Mouse (Mus musculus) intestine, postnatal 0 days (tissue): Measurements from ENCODE around the gene Srp9. TPM values are rescaled to one million over a fixed set of nuclear protein-coding genes. Genes with fewer than 3 reads are reported as not detected.

ENCODE experiments used
- ATAC-seq: fragments of 200-750 bp; cut with Nextera tagmentation; 2 replicates; pipeline ENCODE4 v1.8.0; 2017; ENCODE audit warnings: mild to moderate bottlenecking, moderate TSS enrichment, moderate library complexity
- H3K27ac ChIP-seq: fragments of 300-500 bp; sonication (generic); 2 replicates; pipeline ENCODE4 v1.5.1; 2014; ENCODE audit warnings: mild to moderate bottlenecking, low read depth, low read length, moderate library complexity
- H3K27me3 ChIP-seq: fragments of 300-500 bp; sonication (generic); replicated peaks from 2 replicates; pipeline ENCODE4 v1.6.1; 2014; ENCODE audit warnings: low read length, mixed read lengths; ENCODE audit not compliant: control insufficient read depth, insufficient read depth
- H3K36me3 ChIP-seq: fragments of 300-500 bp; sonication (generic); 2 replicates; pipeline ENCODE4 v1.6.1; 2014; ENCODE audit warnings: mild to moderate bottlenecking, moderate library complexity; ENCODE audit not compliant: control insufficient read depth, insufficient read depth
- H3K4me1 ChIP-seq: fragments of 300-500 bp; sonication (generic); replicated peaks from 2 replicates; pipeline ENCODE4 v1.6.1; 2014; ENCODE audit warnings: antibody characterized with exemption, low read length, mixed read lengths; ENCODE audit not compliant: control insufficient read depth, insufficient read depth
- H3K4me2 ChIP-seq: fragments of 300-500 bp; sonication (generic); replicated peaks from 2 replicates; pipeline ENCODE4 v1.6.1; 2014; ENCODE audit warnings: low read depth, mild to moderate bottlenecking, moderate library complexity
- H3K4me3 ChIP-seq: fragments of 300-500 bp; sonication (generic); 2 replicates; pipeline ENCODE4 v1.5.1; 2014; ENCODE audit warnings: low read depth, low read length
- H3K9ac ChIP-seq: fragments of 300-500 bp; sonication (generic); 2 replicates; pipeline ENCODE4 v1.6.1; 2014; ENCODE audit warnings: mild to moderate bottlenecking, low read depth, low read length
- H3K9me3 ChIP-seq: fragments of 300-500 bp; sonication (generic); 2 replicates; pipeline ENCODE4 v1.6.1; 2016; ENCODE audit warnings: mixed run types; ENCODE audit not compliant: control insufficient read depth
- CTCF ChIP-seq: sonication (generic); IDR thresholded peaks from 2 replicates; pipeline ENCODE4 v1.5.1; 2016; ENCODE audit warnings: low read depth, mild to moderate bottlenecking, control low read depth, antibody characterized with exemption, moderate library complexity
- WGBS: fragments of 180-500 bp; shearing (Covaris S2); extraction: QIAGEN DNeasy Blood & Tissue Kit; methylation state at CpG from one replicate; pipeline ENCODE4 v1.1.7; 2014; 5-methylcytosine and 5-hydroxymethylcytosine counted together
- polyA plus RNA-seq: library from polyadenylated mRNA; unstranded; fragments of >200 nt; fragmentation: Nextera tagmentation; extraction: Ambion mirVana; gene quantifications from 2 replicates; pipeline ENCODE4 v1.2.1, GENCODE M21; 2015

The Srp9 gene
- polyA plus RNA-seq, 1 experiment from 2014 or later: 208 TPM

DNA sequence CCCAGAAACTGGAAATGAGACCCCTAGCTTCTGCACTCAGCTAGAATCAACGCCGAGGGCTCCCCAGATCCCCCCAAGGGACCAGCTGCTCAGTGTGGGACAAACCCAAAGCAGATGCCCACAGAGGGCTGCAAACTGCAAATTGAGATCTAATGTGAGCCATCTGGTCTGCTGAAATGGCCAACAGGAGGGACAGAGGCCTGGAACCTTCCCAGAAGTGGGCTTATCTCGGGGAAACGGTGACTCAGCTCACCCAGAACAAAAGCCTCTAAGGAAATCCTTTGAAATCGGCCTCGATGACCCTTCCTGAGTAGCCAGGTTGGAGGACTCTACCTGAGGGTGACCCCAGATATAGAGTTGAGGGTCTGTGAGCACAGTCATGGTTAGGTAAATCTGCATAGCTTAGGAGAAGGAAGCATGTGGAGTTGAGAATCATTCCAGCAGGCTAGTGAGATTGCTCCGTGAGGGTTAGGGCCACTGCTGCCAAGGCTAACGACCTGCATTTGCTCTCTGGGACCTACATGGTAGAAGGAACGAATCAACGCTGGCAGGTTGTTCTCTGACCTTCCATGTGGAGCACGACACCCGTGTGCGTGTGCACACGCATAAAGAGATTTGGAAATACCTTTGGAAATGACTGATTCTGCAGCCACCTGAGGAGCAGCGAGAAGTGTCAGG lies 13.7 kb upstream of the Srp9 start:
- Histone ChIP-seq H3K27me3 (no peaks in the 10 kb centered on the region), H3K36me3 (no peaks in the 10 kb centered on the region), H3K4me1 (no peaks in the 10 kb centered on the region), H3K9me3 (no peaks in the 10 kb centered on the region), H3K4me3 (no peak overlapping the region), H3K4me2 (no peak overlapping the region), H3K9ac (no peak overlapping the region; the same call in 1 of the 2 replicates), H3K27ac (no peak overlapping the region)
- no peak for TF ChIP-seq CTCF
- no peak for ATAC-seq
- 72% methylated on average over 15 of the region's 15 CpGs for WGBS

DNA sequence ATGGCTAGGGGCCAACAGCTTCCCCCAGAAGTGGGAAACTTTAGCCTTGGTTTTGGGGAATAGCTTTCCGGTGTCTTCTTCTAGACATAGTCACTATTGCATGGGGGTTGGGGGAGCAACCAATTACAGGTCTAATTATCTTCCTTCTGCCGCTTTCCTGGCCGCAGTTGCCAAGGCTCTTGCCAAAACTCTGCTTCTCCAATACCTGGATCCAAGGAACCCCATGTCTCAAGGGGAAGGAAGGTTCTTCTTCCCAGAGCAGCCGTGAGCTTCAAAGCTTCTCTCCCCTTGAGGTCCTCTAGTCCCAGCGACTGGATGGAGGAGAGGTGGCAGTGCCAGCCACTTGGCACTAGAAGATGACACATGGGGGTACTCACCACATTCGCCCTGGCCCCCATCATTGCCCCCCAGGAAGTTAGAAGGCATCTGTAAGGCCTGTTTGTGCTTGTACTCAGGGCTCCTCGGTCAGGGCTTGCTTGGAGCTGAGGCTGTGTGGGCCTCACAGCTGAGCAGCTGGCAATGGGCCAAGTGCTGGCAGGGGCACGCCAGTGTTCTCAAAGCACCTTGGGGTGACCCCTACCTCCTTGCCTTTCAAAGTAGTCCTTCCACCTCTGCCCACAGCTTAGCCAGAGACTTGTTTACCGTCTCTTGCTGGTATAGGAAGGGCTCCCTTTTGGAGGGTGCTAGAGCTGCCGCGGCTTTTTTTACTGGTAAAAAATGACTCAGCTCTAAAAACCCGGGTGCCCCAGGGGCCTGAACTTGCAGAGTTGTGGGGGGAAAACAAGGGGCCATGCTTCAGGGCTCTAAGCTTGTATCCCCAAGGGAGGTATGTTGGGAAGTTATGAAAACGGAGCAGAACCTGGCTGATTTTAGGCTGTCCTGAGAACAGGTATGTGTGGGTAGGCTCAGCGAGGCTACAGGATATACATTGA lies 12.9 kb upstream of the Srp9 start:
- TF ChIP-seq CTCF: no peak
- Histone ChIP-seq H3K36me3 (no peaks in the 10 kb centered on the region), H3K9me3 (no peaks in the 10 kb centered on the region), H3K27me3 (no peaks in the 10 kb centered on the region), H3K4me2 (no peak overlapping the region), H3K4me1 (no peaks in the 10 kb centered on the region), H3K4me3 (no peak overlapping the region), H3K27ac (no peak overlapping the region), H3K9ac (no peak overlapping the region)
- 65% methylated on average over 14 of the region's 14 CpGs for WGBS
- no peak for ATAC-seq

DNA sequence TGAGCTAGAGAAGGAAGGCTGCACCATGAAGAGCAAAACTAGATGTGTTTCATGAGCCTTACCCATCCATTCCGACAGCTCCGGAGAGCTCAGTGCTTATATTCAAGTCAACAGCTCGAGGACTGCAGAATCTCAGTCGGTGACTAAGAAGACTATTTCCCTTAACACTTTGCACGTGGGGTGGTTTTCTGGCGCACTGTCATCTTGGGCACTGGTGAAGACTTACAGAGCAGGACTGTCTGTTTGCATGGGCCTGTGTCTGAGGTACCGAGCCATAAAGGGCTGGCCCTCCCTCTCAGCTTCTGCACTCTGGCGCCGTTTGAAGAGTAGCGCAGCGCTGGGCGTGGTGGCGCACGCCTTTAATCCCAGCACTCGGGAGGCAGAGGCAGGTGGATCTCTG lies 12.2 kb upstream of the Srp9 start:
- Histone ChIP-seq H3K4me1 (no peaks in the 10 kb centered on the region), H3K36me3 (no peaks in the 10 kb centered on the region), H3K9ac (no peak overlapping the region), H3K4me3 (no peak overlapping the region), H3K9me3 (no peaks in the 10 kb centered on the region), H3K4me2 (no peak overlapping the region), H3K27me3 (no peaks in the 10 kb centered on the region), H3K27ac (no peak overlapping the region)
- 83% methylated on average over 15 of the region's 15 CpGs for WGBS
- no peak for TF ChIP-seq CTCF
- no peak for ATAC-seq

DNA sequence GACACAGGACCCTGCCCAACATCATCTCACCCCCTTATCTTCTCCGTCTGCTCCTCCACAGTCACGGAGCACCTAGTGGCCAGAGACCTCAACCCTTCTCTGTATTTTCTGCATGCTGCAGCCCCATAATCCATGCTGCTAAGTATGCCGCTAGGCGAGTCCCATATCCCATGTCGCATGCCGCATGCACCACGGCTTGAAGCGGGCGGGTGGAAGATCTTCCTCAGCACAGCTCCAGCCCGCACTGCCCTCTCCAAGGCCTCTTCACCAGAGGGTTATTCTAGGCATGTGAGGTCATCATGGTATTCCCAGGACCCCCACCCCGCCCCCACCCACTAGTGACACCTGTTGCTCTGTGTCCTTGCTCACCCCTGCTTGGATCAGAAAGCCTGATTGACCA lies 11.4 kb upstream of the Srp9 start:
- Histone ChIP-seq H3K9me3 (no peaks in the 10 kb centered on the region), H3K4me3 (no peak overlapping the region), H3K36me3 (no peaks in the 10 kb centered on the region), H3K27ac (no peak overlapping the region), H3K9ac (no peak overlapping the region), H3K27me3 (no peaks in the 10 kb centered on the region), H3K4me2 (no peak overlapping the region), H3K4me1 (no peaks in the 10 kb centered on the region)
- TF ChIP-seq CTCF: no peak
- 93% methylated on average over 11 of the region's 11 CpGs for WGBS
- no peak for ATAC-seq

DNA sequence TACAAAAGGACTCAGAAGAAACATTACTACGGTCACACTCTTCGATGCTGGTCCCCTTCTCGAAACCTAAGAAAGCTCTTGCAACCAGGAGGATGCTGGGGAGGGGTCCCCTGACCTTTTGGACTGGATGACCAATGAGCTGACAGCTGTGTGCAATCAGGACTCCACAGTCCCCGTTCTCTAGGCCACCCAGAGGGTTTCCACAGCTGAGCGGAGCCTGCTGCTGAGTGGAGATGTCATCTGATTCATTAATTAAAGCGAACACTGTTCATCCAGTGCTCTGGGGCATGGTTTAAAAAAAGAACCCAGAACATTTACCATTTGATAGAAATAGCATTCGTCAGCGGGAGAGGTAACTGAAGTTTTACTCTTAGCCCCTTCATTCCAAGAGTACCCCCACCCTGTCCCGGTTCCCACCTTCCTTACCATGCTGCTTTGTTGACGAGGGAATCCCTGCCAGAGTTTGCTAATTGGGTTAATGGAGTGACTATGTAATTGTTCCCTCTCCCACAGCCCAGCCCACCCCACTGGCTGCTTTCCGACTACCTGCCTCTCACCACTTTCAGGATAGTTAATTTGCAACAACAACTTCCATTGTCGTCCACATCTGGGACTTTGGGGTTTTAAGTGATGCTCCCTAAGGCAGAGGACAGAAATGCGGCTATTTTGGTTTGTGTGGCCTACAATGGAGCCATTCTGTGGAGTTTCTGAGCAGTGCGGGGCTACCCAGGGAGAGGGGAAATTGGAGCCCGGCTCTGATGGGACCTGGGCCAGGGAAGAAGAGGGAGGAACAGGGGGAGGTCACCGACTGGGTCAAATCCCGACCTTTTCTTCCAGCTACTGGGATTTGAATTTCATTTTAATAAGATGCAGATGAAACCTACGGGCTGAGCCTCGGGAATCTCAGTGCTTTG lies 10.7 kb upstream of the Srp9 start:
- no peak for TF ChIP-seq CTCF
- Histone ChIP-seq H3K4me3 (no peak overlapping the region), H3K9me3 (no peaks in the 10 kb centered on the region), H3K36me3 (no peaks in the 10 kb centered on the region), H3K9ac (no peak overlapping the region), H3K4me1 (no peaks in the 10 kb centered on the region), H3K4me2 (no peak overlapping the region), H3K27me3 (no peaks in the 10 kb centered on the region), H3K27ac (no peak overlapping the region)
- no peak for ATAC-seq
- WGBS: 58% methylated on average over 19 of the region's 19 CpGs
